Mouse (Mus musculus): ENCODE measurements around the gene Nabp1. TPM values are rescaled to one million over a fixed set of nuclear protein-coding genes. Genes with fewer than 3 reads are reported as not detected.

Gene Nabp1
- polyA plus RNA-seq, 1 experiment from 2014 or later = 11.4 TPM

- Histone ChIP-seq H3K27ac (ENCODE audit: low read depth) (peak overlapping the region; percentile 84; the same call in 1 of the 2 replicates), H3K9me3 (ENCODE audit: control insufficient read depth, low read length) (no peaks in the 10 kb centered on the region), H3K27me3 (replicated peaks; ENCODE audit: control insufficient read depth, insufficient read depth, low read length) (no peaks in the 10 kb centered on the region), H3K36me3 (ENCODE audit: control insufficient read depth, insufficient read depth, low read length) (peaks cover 2% of the 10 kb centered on the region; the same call in 1 of the 2 replicates), H3K4me3 (ENCODE audit: low read depth, low read length) (peak overlapping the region; percentile 66), H3K4me2 (ENCODE audit: low read length) (peak overlapping the region; percentile 98), H3K4me1 (replicated peaks; ENCODE audit: control insufficient read depth, insufficient read depth, low read length) (no peaks in the 10 kb centered on the region), H3K9ac (ENCODE audit: low read length) (peak overlapping the region; percentile 73)
- under 1% methylated on average over 24 of the region's 25 CpGs for WGBS
- ATAC-seq (replicated peaks; ENCODE audit: low FRiP score, low TSS enrichment, low read depth) (peak; percentile 55), DNase-seq (ENCODE audit: low spot score) (no peak)
Observed at GRCm38 (mm10) chr1:51477656-51478081, 556 bp downstream of the Nabp1 start.

GRCm38 (mm10) chr1:51476405-51476804, 1.8 kb downstream of the Nabp1 start:
- H3K4me2 ChIP-seq (ENCODE audit: low read length) = no peak overlapping the region
- ATAC-seq (replicated peaks; ENCODE audit: low FRiP score, low TSS enrichment, low read depth) (no peak), DNase-seq (ENCODE audit: low spot score) (no peak)
- no peaks in the 10 kb centered on the region for H3K27me3 ChIP-seq (replicated peaks; ENCODE audit: control insufficient read depth, insufficient read depth, low read length)
- no peak overlapping the region for H3K4me3 ChIP-seq (ENCODE audit: low read depth, low read length)
- H3K27ac ChIP-seq (ENCODE audit: low read depth) = no peak overlapping the region
- whole genome bisulfite sequencing = 64% methylated on average over 1 of the region's 1 CpGs
- no peaks in the 10 kb centered on the region for H3K9me3 ChIP-seq (ENCODE audit: control insufficient read depth, low read length)
- no peaks in the 10 kb centered on the region for H3K4me1 ChIP-seq (replicated peaks; ENCODE audit: control insufficient read depth, insufficient read depth, low read length)
- no peak overlapping the region for H3K9ac ChIP-seq (ENCODE audit: low read length)
- H3K36me3 ChIP-seq (ENCODE audit: control insufficient read depth, insufficient read depth, low read length) = peaks cover 11% of the 10 kb centered on the region; the same call in 1 of the 2 replicates

GRCm38 (mm10) chr1:51468077-51468476, 10.1 kb downstream of the Nabp1 start:
- Histone ChIP-seq H3K4me3 (ENCODE audit: low read depth, low read length) (no peak overlapping the region), H3K9ac (ENCODE audit: low read length) (no peak overlapping the region), H3K4me1 (replicated peaks; ENCODE audit: control insufficient read depth, insufficient read depth, low read length) (no peaks in the 10 kb centered on the region), H3K9me3 (ENCODE audit: control insufficient read depth, low read length) (no peaks in the 10 kb centered on the region), H3K36me3 (ENCODE audit: control insufficient read depth, insufficient read depth, low read length) (peaks cover 29% of the 10 kb centered on the region), H3K4me2 (ENCODE audit: low read length) (no peak overlapping the region), H3K27me3 (replicated peaks; ENCODE audit: control insufficient read depth, insufficient read depth, low read length) (no peaks in the 10 kb centered on the region), H3K27ac (ENCODE audit: low read depth) (no peak overlapping the region)
- ATAC-seq (replicated peaks; ENCODE audit: low FRiP score, low TSS enrichment, low read depth) = no peak
- 64% methylated on average over 2 of the region's 2 CpGs for WGBS
- no peak for DNase-seq (ENCODE audit: low spot score)

DNA sequence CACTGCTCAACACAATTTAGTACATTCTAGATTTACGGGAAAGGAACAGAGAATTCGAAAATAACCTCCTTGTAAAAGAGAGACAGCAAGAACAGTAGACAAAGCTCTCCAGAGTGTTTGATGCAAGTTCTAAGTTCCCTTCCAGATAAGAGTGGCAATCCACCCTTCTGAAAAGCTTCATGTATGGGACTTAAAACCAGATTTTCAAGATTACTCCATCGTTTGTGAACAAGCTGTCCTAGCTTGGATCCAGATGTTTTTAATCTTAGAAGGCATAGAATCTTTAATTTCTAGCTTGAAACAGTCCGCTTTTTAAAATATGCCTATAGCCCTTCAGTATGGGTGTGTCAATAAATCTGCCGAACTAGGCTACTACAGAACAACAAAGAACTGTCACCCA, 11.0 kb downstream of the Nabp1 start:
- DNase-seq (ENCODE audit: low spot score) (no peak), ATAC-seq (replicated peaks; ENCODE audit: low FRiP score, low TSS enrichment, low read depth) (no peak)
- H3K36me3 ChIP-seq (ENCODE audit: control insufficient read depth, insufficient read depth, low read length) = peaks cover 24% of the 10 kb centered on the region
- 80% methylated on average over 5 of the region's 5 CpGs for WGBS
- no peak overlapping the region for H3K27ac ChIP-seq (ENCODE audit: low read depth)
- no peak overlapping the region for H3K4me2 ChIP-seq (ENCODE audit: low read length)
- no peak overlapping the region for H3K9ac ChIP-seq (ENCODE audit: low read length)
- no peak overlapping the region for H3K4me3 ChIP-seq (ENCODE audit: low read depth, low read length)
- no peaks in the 10 kb centered on the region for H3K4me1 ChIP-seq (replicated peaks; ENCODE audit: control insufficient read depth, insufficient read depth, low read length)
- H3K27me3 ChIP-seq (replicated peaks; ENCODE audit: control insufficient read depth, insufficient read depth, low read length) = no peaks in the 10 kb centered on the region
- no peaks in the 10 kb centered on the region for H3K9me3 ChIP-seq (ENCODE audit: control insufficient read depth, low read length)

GRCm38 (mm10) chr1:51466385-51466784, 11.8 kb downstream of the Nabp1 start:
- WGBS = 31% methylated on average over 1 of the region's 1 CpGs
- Histone ChIP-seq H3K27ac (ENCODE audit: low read depth) (no peak overlapping the region), H3K9me3 (ENCODE audit: control insufficient read depth, low read length) (no peaks in the 10 kb centered on the region), H3K36me3 (ENCODE audit: control insufficient read depth, insufficient read depth, low read length) (peaks cover 19% of the 10 kb centered on the region), H3K4me1 (replicated peaks; ENCODE audit: control insufficient read depth, insufficient read depth, low read length) (no peaks in the 10 kb centered on the region), H3K27me3 (replicated peaks; ENCODE audit: control insufficient read depth, insufficient read depth, low read length) (no peaks in the 10 kb centered on the region), H3K9ac (ENCODE audit: low read length) (no peak overlapping the region), H3K4me3 (ENCODE audit: low read depth, low read length) (no peak overlapping the region), H3K4me2 (ENCODE audit: low read length) (no peak overlapping the region)
- ATAC-seq (replicated peaks; ENCODE audit: low FRiP score, low TSS enrichment, low read depth) (no peak), DNase-seq (ENCODE audit: low spot score) (no peak)

GRCm38 (mm10) chr1:51465285-51465684, 12.9 kb downstream of the Nabp1 start:
- peaks cover 9% of the 10 kb centered on the region for H3K36me3 ChIP-seq (ENCODE audit: control insufficient read depth, insufficient read depth, low read length)
- no peaks in the 10 kb centered on the region for H3K27me3 ChIP-seq (replicated peaks; ENCODE audit: control insufficient read depth, insufficient read depth, low read length)
- no peak overlapping the region for H3K4me3 ChIP-seq (ENCODE audit: low read depth, low read length)
- no peak overlapping the region for H3K9ac ChIP-seq (ENCODE audit: low read length)
- H3K4me2 ChIP-seq (ENCODE audit: low read length) = no peak overlapping the region
- H3K9me3 ChIP-seq (ENCODE audit: control insufficient read depth, low read length) = no peaks in the 10 kb centered on the region
- no peak for DNase-seq (ENCODE audit: low spot score)
- no peak for ATAC-seq (replicated peaks; ENCODE audit: low FRiP score, low TSS enrichment, low read depth)
- H3K27ac ChIP-seq (ENCODE audit: low read depth) = no peak overlapping the region
- no peaks in the 10 kb centered on the region for H3K4me1 ChIP-seq (replicated peaks; ENCODE audit: control insufficient read depth, insufficient read depth, low read length)
- WGBS = 19% methylated on average over 2 of the region's 2 CpGs

- Histone ChIP-seq H3K27ac (ENCODE audit: low read depth) (no peak overlapping the region), H3K4me1 (replicated peaks; ENCODE audit: control insufficient read depth, insufficient read depth, low read length) (no peaks in the 10 kb centered on the region), H3K9ac (ENCODE audit: low read length) (no peak overlapping the region), H3K9me3 (ENCODE audit: control insufficient read depth, low read length) (no peaks in the 10 kb centered on the region), H3K4me3 (ENCODE audit: low read depth, low read length) (no peak overlapping the region), H3K27me3 (replicated peaks; ENCODE audit: control insufficient read depth, insufficient read depth, low read length) (no peaks in the 10 kb centered on the region), H3K4me2 (ENCODE audit: low read length) (no peak overlapping the region), H3K36me3 (ENCODE audit: control insufficient read depth, insufficient read depth, low read length) (peaks cover under 1% of the 10 kb centered on the region; the same call in 1 of the 2 replicates)
- ATAC-seq (replicated peaks; ENCODE audit: low FRiP score, low TSS enrichment, low read depth) (no peak), DNase-seq (ENCODE audit: low spot score) (no peak)
- 58% methylated on average over 5 of the region's 5 CpGs for WGBS
Observed at GRCm38 (mm10) chr1:51463038-51463437, 15.2 kb downstream of the Nabp1 start.

GRCm38 (mm10) chr1:51458731-51459450, 19.3 kb downstream of the Nabp1 start:
- H3K9me3 ChIP-seq (ENCODE audit: control insufficient read depth, low read length) = no peaks in the 10 kb centered on the region
- no peak overlapping the region for H3K4me2 ChIP-seq (ENCODE audit: low read length)
- ATAC-seq (replicated peaks; ENCODE audit: low FRiP score, low TSS enrichment, low read depth) = no peak
- no peaks in the 10 kb centered on the region for H3K36me3 ChIP-seq (ENCODE audit: control insufficient read depth, insufficient read depth, low read length)
- no peak overlapping the region for H3K4me3 ChIP-seq (ENCODE audit: low read depth, low read length)
- no peak for DNase-seq (ENCODE audit: low spot score)
- 75% methylated on average over 10 of the region's 10 CpGs for WGBS
- H3K9ac ChIP-seq (ENCODE audit: low read length) = no peak overlapping the region
- no peak overlapping the region for H3K27ac ChIP-seq (ENCODE audit: low read depth)
- no peaks in the 10 kb centered on the region for H3K27me3 ChIP-seq (replicated peaks; ENCODE audit: control insufficient read depth, insufficient read depth, low read length)
- 0 out of 2 replicates have a peak, but pooled peaks cover 4% of the 10 kb centered on the region for H3K4me1 ChIP-seq (replicated peaks; ENCODE audit: control insufficient read depth, insufficient read depth, low read length)

DNA sequence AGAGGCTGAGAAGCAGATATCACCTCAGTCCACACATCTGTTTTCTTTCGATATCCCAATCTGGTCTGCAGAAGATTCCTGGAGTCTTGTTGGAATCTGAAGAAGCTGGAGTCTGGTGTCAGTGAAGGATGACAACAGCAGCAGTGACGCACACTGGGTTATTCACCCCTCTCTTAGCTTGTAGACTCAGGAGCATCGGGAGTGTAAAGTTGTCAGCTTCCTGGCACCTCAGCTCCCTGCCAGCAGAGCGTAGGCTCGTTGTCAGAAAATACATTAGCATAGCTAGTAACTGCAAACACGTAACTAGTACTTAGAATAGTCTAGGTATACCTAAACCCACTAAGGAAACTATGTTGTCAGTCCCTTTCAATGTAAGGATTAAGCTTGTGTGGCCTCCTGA, 20.1 kb downstream of the Nabp1 start:
- ATAC-seq (replicated peaks; ENCODE audit: low FRiP score, low TSS enrichment, low read depth) = no peak
- 52% methylated on average over 6 of the region's 6 CpGs for WGBS
- no peak overlapping the region for H3K4me2 ChIP-seq (ENCODE audit: low read length)

More for the DNA sequence above, 20.1 kb downstream of the Nabp1 start:
- DNase-seq (ENCODE audit: low spot score) = no peak
- no peak overlapping the region for H3K9ac ChIP-seq (ENCODE audit: low read length)
- H3K27me3 ChIP-seq (replicated peaks; ENCODE audit: control insufficient read depth, insufficient read depth, low read length) = no peaks in the 10 kb centered on the region
- H3K36me3 ChIP-seq (ENCODE audit: control insufficient read depth, insufficient read depth, low read length) = no peaks in the 10 kb centered on the region
- H3K4me1 ChIP-seq (replicated peaks; ENCODE audit: control insufficient read depth, insufficient read depth, low read length) = 0 out of 2 replicates have a peak, but pooled peaks cover 4% of the 10 kb centered on the region
- no peak overlapping the region for H3K27ac ChIP-seq (ENCODE audit: low read depth)
- no peaks in the 10 kb centered on the region for H3K9me3 ChIP-seq (ENCODE audit: control insufficient read depth, low read length)
- H3K4me3 ChIP-seq (ENCODE audit: low read depth, low read length) = no peak overlapping the region

All from intestine, embryonic 14.5 days (tissue).